In genomic region chr9:73047906-73048305, GRCm38 (mm10) we compare ENCODE assay signal across 28 mouse cellular contexts. TPM values are rescaled to one million over a fixed set of nuclear protein-coding genes. Genes with fewer than 3 reads are reported as not detected.
"Had no signal": no experiment of that assay in that cellular context is flagged by ENCODE, and none has a peak within 500 bp of the region (broad histone marks: within the 10 kb centered on the region; RNA-seq: fewer than 3 reads in every experiment).

No protein-coding gene starts in this region.

- H3K36me3 ChIP-seq: limb, embryonic 12.5 days; limb, embryonic 15.5 days; lung, embryonic 15.5 days had no signal

- H3K9me3 ChIP-seq: limb, embryonic 12.5 days; limb, embryonic 15.5 days; lung, embryonic 15.5 days had no signal

- H3K9ac ChIP-seq: limb, embryonic 12.5 days; limb, embryonic 15.5 days; liver, embryonic 14.5 days; lung, embryonic 15.5 days had no signal

- DNase-seq: kidney, adult 18-20 months; kidney, adult 9 months; kidney, postnatal 14 days; kidney, postnatal 4 days; left cerebral cortex, postnatal 4 days; lung, adult 18-20 months; lung, postnatal 10 days; midbrain, embryonic 14.5 days; right cerebral cortex, adult 18-20 months; right cerebral cortex, postnatal 14 days; right cerebral cortex, postnatal 4 days; thymus, adult 2 months; thymus, postnatal 14 days; thymus, postnatal 4 days had no signal

- H3K4me3 ChIP-seq: limb, embryonic 12.5 days; limb, embryonic 15.5 days; lung, embryonic 15.5 days had no signal

- H3K27me3 ChIP-seq: limb, embryonic 15.5 days; lung, embryonic 15.5 days had no signal

- H3K4me2 ChIP-seq: limb, embryonic 12.5 days; limb, embryonic 15.5 days; lung, embryonic 15.5 days; midbrain, embryonic 11.5 days had no signal

- H3K27ac ChIP-seq: limb, embryonic 12.5 days; limb, embryonic 15.5 days; liver, embryonic 14.5 days; lung, embryonic 15.5 days; macrophage; stomach, postnatal 0 days had no signal

RNA-seq across cellular contexts. Expression of gene Khdc3, which starts 53.7 kb away (rescaled TPM):
- total RNA-seq: megakaryocyte-erythroid progenitor cell, adult 5-6 weeks had no signal
- polyA plus RNA-seq: kidney, embryonic 16.5 days; limb, embryonic 12.5 days; lung, embryonic 15.5 days; macrophage; midbrain, embryonic 11.5 days; neural tube, embryonic 11.5 days; stomach, postnatal 0 days had no signal

RNA-seq across cellular contexts. Expression of gene Gm20509, which starts 54.4 kb away (rescaled TPM):
- total RNA-seq: left cerebral cortex, postnatal 14 days; left cerebral cortex, postnatal 4 days; megakaryocyte-erythroid progenitor cell, adult 5-6 weeks; midbrain, postnatal 0 days had no signal
- polyA plus RNA-seq: kidney, embryonic 16.5 days; limb, embryonic 12.5 days; limb, embryonic 15.5 days; liver, embryonic 14.5 days; lung, embryonic 15.5 days; macrophage; midbrain, embryonic 11.5 days; midbrain, embryonic 14.5 days; neural tube, embryonic 11.5 days; neural tube, embryonic 14.5 days; stomach, embryonic 14.5 days; stomach, postnatal 0 days; thymus, adult 2 months had no signal
